Mouse (Mus musculus) spleen, adult 2 months (tissue): ENCODE results near the gene Desi2.

Experiments used
- CTCF ChIP-seq: fragments of 200-500 bp; IDR thresholded peaks from 2 replicates; pipeline ENCODE4 v1.5.1; 2011; ENCODE audit warnings: mild to moderate bottlenecking, inconsistent platforms; ENCODE audit not compliant: insufficient read depth, insufficient read length, insufficient replicate concordance; ENCODE audit errors: extremely low read depth
- POLR2A ChIP-seq: fragments of 200-500 bp; IDR thresholded peaks from 2 replicates; pipeline ENCODE4 v1.6.1; 2011; ENCODE audit warnings: low read depth, low read length, inconsistent platforms

GRCm38 (mm10) chr1:178209966-178210365 is 22.7 kb downstream of the Desi2 start:
- TF ChIP-seq POLR2A (no peak), CTCF (no peak)
